Mouse (Mus musculus): Measurements from ENCODE around the gene Crtam. TPM values are rescaled to one million over a fixed set of nuclear protein-coding genes. Genes with fewer than 3 reads are reported as not detected.

The Crtam gene
- polyA plus RNA-seq, 1 experiment from 2014 or later, result 0.34 TPM

DNA sequence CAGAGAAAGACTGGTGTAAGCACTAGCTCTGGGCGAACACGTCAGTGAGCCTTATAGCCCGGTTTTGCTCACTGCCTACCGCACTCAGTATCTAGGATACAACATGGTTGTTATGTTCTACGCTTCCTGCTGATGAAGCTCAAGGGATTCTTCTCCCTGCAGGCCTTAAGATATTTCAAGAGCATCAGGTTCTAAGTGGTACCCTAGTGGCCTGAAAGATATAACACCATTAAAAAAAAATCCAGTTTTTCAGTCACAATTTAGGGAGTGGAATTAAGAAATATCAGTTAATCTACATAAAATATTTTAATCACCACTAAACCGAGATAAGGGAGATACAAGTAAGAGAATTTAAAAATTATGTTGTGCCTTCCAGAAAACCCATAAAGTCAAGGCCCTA lies 56.0 kb downstream of the Crtam start:
- no peak for ATAC-seq (replicated peaks; ENCODE audit: low FRiP score)
- H3K4me2 ChIP-seq, result no peak overlapping the region
- no peaks in the 10 kb centered on the region for H3K4me1 ChIP-seq
- H3K4me3 ChIP-seq (replicated peaks), result no peak overlapping the region
- 91% methylated on average over 6 of the region's 6 CpGs for WGBS
- no peaks in the 10 kb centered on the region for H3K27me3 ChIP-seq
- no peak overlapping the region for H3K9ac ChIP-seq
- no peak overlapping the region for H3K27ac ChIP-seq
- no peaks in the 10 kb centered on the region for H3K9me3 ChIP-seq (replicated peaks)
- H3K36me3 ChIP-seq, result no peaks in the 10 kb centered on the region

DNA sequence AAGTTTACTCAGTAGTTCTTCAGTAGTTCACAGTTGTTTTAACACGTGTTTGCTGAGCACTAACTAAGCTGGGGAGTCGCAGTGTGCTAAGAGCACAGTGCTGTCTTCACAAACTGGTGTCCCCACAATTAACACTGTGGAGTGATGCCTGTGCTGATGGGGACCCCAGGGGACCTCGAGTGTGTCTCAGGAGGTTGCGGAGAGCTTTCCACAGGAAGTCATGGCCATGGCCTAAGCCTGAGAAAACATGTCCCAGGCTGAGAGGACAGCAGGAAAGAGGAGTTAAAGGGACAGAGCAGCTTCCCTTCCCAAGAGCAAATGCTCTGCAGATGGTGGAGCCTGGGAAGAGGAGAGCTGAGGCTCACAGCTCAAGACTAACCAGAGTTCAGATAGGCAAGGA lies 57.3 kb downstream of the Crtam start:
- Histone ChIP-seq H3K9me3 (replicated peaks) (no peaks in the 10 kb centered on the region), H3K27ac (no peak overlapping the region), H3K4me3 (replicated peaks) (no peak overlapping the region), H3K9ac (no peak overlapping the region), H3K4me2 (no peak overlapping the region), H3K4me1 (no peaks in the 10 kb centered on the region), H3K27me3 (no peaks in the 10 kb centered on the region), H3K36me3 (no peaks in the 10 kb centered on the region)
- ATAC-seq (replicated peaks; ENCODE audit: low FRiP score), result no peak
- WGBS, result 59% methylated on average over 4 of the region's 4 CpGs

DNA sequence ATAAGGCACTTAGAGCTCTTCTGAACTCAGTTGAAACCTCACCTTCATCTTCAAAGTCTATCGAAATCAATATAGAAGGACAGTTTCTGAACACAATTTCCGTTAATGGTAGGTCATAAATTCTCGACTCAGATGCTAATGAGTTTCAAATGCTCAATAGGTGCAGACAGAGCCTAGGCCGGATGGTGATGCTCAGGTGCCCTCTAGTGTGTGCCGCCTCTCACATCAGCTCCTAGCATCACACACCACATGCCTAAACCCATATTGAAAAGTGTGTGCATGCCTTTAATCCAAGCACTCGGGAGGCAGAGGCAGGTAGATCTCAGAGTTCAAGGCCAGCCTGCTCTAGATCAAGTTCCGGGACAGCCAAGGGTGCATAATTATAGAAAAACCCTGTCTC lies 67.0 kb downstream of the Crtam start:
- 52% methylated on average over 7 of the region's 7 CpGs for WGBS
- no peaks in the 10 kb centered on the region for H3K4me1 ChIP-seq
- 0 out of 2 replicates have a peak, but pooled peaks cover 2% of the 10 kb centered on the region for H3K27me3 ChIP-seq
- H3K4me3 ChIP-seq (replicated peaks), result no peak overlapping the region
- no peak for ATAC-seq (replicated peaks; ENCODE audit: low FRiP score)
- H3K4me2 ChIP-seq, result no peak overlapping the region
- H3K27ac ChIP-seq, result no peak overlapping the region
- no peaks in the 10 kb centered on the region for H3K36me3 ChIP-seq
- H3K9ac ChIP-seq, result no peak overlapping the region
- no peaks in the 10 kb centered on the region for H3K9me3 ChIP-seq (replicated peaks)

DNA sequence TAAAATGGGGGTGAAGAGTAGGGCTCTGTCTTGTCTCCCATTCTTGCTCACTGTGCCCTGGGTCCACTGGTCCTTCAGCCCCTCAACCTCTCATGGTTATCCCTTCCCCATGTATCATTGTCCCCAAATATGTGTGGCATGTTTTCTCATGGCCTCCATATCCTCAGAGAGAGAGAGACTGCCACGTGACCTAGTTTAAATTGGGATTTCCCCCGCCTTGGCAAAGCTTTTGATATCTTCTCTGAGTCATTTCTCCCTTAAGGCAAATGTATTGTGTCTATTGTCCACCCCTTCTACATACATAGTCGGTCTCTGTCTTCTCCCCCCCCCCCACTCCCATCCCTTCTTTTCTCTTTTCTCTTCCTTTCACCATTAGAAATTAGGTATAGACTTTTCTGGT lies 71.1 kb downstream of the Crtam start:
- no peak overlapping the region for H3K27ac ChIP-seq
- 83% methylated on average over 3 of the region's 3 CpGs for WGBS
- no peaks in the 10 kb centered on the region for H3K27me3 ChIP-seq
- H3K4me1 ChIP-seq, result no peaks in the 10 kb centered on the region
- no peak for ATAC-seq (replicated peaks; ENCODE audit: low FRiP score)
- H3K4me2 ChIP-seq, result no peak overlapping the region
- H3K9me3 ChIP-seq (replicated peaks), result no peaks in the 10 kb centered on the region
- H3K9ac ChIP-seq, result no peak overlapping the region
- H3K36me3 ChIP-seq, result no peaks in the 10 kb centered on the region
- no peak overlapping the region for H3K4me3 ChIP-seq (replicated peaks)

DNA sequence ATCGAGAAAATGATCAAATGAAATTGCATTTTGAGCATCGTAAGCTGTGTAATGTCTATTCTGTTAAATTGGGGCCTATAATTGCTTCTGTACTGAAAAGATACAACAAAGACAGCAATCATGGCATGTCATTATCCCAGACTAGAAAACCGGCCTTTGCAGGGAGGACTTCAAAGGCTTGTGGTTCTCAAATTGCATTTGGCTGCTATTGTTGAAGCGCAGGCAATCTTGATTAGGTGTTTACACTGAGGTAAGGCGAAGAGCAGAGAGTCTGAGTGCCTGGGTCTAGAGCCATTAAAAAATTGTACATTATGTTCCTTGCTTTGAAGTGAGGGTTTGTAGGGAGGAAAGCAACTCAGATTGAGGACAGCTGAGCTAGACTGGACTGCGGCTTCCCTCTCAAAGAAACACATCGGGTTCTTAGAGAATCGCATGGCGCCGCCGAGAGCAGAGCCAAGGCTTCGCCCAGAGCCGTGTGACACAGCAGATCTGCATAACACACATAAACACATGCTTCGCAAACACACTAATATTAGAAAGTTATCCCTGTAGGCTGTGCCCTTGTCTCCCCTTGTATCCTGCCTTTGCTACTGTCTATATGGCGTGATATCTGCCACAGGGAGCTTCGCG lies 77.0 kb downstream of the Crtam start:
- Histone ChIP-seq H3K9me3 (replicated peaks) (no peaks in the 10 kb centered on the region), H3K27ac (no peak overlapping the region), H3K27me3 (no peaks in the 10 kb centered on the region), H3K4me1 (no peaks in the 10 kb centered on the region), H3K9ac (no peak overlapping the region), H3K4me3 (replicated peaks) (no peak overlapping the region), H3K4me2 (no peak overlapping the region), H3K36me3 (no peaks in the 10 kb centered on the region)
- WGBS, result 67% methylated on average over 17 of the region's 17 CpGs
- no peak for ATAC-seq (replicated peaks; ENCODE audit: low FRiP score)

Other genes with a start within 250 kb of the Crtam start
- 2,873 and 3,000 TPM in 2 replicates for gene Hspa8, start 203.6 kb downstream of the Crtam start, polyA plus RNA-seq (2015; fragmentation: Nextera tagmentation; extraction: Ambion mirVana)
- gene Bsx, start 130.5 kb downstream of the Crtam start, polyA plus RNA-seq (2015; fragmentation: Nextera tagmentation; extraction: Ambion mirVana), result not detected in 2 replicates
- 0.29 and 0.37 TPM in 2 replicates for gene Jhy, start 40.5 kb downstream of the Crtam start, polyA plus RNA-seq (2015; fragmentation: Nextera tagmentation; extraction: Ambion mirVana)
- 8.1 and 8.7 TPM in 2 replicates for gene Ubash3b, start 157.1 kb upstream of the Crtam start, polyA plus RNA-seq (2015; fragmentation: Nextera tagmentation; extraction: Ambion mirVana)

All from kidney, embryonic 15.5 days (tissue).